Mouse (Mus musculus) macrophage (primary cell): ENCODE measurements around the gene Sycp1. TPM values are rescaled to one million over a fixed set of nuclear protein-coding genes. Genes with fewer than 3 reads are reported as not detected.

Experiments used
- H3K27ac ChIP-seq: fragments of 350-480 bp; formaldehyde crosslinking; 2 replicates; pipeline ENCODE4 v1.9.0; 2021
- H3K36me3 ChIP-seq: fragments of 350-480 bp; formaldehyde crosslinking; 2 replicates; pipeline ENCODE4 v1.9.0; 2021; ENCODE audit errors: inconsistent target
- H3K4me3 ChIP-seq: fragments of 350-480 bp; formaldehyde crosslinking; 2 replicates; pipeline ENCODE4 v1.9.0; 2021; ENCODE audit errors: inconsistent target
- H3K79me2 ChIP-seq: fragments of 350-480 bp; formaldehyde crosslinking; 2 replicates; pipeline ENCODE4 v1.9.0; 2021; ENCODE audit errors: inconsistent target
- WGBS: methylation state at CpG from one replicate; pipeline ENCODE4 v1.1.7; 2026; ENCODE audit warnings: inconsistent platforms; ENCODE audit not compliant: missing documents; 5-methylcytosine and 5-hydroxymethylcytosine counted together
- polyA plus RNA-seq: library from polyadenylated mRNA; stranded (reverse); fragments of 250-400 nt; gene quantifications from 3 replicates; pipeline ENCODE4 v1.2.4, GENCODE M21; 2018; ENCODE audit warnings: inconsistent platforms
- total RNA-seq, 78 experiments: library from RNA; depleted of rRNA; stranded (reverse); fragments of 250-400 nt; gene quantifications; 1 replicate in 9 of 78; 2 replicates in 24 of 78; 3 replicates in 43 of 78; 4 replicates in 2 of 78; pipeline ENCODE4 v1.2.4; 2018; ENCODE audit warnings: inconsistent platforms in 56 of 78

Sycp1 gene
- total RNA-seq (2018; cell fraction: chromatin; rRNA removed) = not detected
- total RNA-seq (2018; cell fraction: cytosol; rRNA removed) = under 1 TPM in 1 of 26 experiments, not detected in 25; under 0.01 TPM
- not detected for total RNA-seq (2018; cell fraction: nucleus; rRNA removed)
- not detected in 3 replicates for polyA plus RNA-seq

DNA sequence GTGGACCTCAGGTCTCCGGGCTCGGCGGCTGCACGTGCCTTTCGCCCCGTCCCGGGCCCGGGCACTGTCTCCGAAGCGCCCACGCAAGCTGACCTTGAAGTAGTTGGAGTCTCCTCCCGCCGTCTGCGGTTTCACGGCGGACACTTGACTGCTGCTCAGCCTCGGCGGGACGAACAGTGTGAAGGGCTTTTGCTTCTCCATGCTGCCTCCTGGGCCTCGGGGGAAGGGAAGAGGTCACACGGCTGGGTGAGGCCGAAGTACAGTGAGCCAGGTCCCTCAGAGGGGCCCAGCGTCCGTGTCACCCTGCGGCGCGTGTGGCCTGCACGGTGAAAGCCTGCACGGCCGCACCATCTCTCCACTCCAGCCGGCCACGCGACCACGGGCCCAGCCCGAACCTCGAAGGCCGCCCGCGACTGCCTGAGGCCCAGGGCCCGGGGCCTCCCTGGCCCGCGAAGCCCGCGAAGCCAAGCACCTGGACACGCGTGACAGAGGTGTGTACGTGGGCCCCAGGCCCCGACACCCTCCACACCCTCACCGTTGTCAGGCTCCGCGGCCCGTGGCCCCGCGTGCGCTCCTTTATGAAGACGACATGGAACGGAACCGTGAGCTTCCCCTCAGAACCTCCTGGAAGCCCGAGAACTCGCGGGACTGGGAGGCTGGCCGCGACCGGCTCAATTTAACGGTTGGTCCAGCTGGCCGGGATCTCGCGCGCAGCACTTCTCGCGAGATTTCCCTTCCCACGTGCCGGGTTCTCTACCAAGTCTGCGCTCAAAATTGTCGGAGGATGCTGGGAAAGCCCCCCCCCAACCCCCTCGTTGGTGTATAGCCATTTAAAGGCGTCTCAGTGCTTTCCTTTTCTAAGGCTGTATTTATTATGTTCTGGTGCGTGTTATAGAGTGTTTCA, at the start of gene Sycp1:
TSS of gene Sycp1 (minus strand) at position 650 of the 904 bp plus-strand sequence.
- no peaks in the 10 kb centered on the region for H3K36me3 ChIP-seq
- H3K27ac ChIP-seq = no peak within 1 kb of the TSS
- WGBS = 95% methylated on average over 70 of the region's 78 CpGs
- H3K79me2 ChIP-seq = no peaks in the 10 kb centered on the region
- no peak within 1 kb of the TSS for H3K4me3 ChIP-seq

DNA sequence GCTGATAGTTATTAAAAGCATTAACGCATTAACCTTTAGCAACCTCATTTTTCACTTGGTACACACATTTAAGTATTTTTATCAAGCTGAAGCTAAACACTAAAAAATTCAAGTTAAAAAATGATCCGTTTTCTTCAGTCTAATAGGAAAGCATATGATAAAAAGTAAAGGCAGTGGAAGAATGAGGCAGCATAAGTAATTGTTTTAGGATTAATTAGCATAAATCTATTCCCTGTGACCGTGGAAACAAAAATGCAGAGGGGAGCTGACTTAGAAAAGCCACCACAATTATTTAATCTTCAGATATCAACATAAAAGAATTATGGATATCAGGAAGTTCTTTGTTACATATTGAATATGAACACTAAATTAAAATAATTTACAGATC, 44.4 kb upstream of the Sycp1 start:
- WGBS = 87% methylated on average over 3 of the region's 3 CpGs
- no peaks in the 10 kb centered on the region for H3K36me3 ChIP-seq
- no peaks in the 10 kb centered on the region for H3K79me2 ChIP-seq

DNA sequence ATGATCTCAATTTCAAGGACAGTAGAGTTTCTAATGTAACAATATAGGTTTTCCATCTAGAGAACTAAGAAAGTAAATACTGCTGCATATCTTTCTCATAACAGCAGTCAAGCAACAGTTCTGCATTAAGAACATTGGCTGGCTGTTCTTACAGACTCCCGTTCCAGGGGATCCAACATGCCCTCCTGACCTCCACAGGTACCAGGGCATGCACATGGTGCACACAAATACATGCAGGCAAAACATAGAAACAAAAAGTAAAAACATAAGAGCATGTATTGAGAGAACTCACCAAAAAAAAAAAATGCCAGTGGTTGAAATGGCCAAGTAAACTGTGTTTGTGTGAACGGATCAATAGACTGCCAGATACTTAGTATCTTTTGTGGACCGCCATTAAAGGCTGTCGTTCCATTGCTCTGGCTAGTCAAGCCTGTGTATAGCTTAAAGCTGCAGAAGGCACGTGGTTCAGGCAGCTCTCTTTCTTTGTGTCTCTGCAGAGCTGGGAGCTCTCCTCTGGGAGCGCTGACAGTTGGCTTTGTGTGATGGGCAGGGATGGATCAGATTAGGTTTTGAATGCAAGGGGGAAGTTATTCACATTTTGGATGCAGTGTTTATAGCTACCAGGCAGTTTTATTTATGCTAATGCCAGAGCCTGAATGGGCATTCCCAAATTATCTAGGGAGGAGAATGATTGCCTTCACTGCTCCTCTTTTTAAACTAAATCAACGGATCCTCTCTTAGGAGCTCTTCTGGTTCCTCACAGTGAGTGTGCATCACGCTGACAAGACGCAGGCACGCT, 43.8 kb upstream of the Sycp1 start:
- Histone ChIP-seq H3K79me2 (no peaks in the 10 kb centered on the region), H3K36me3 (no peaks in the 10 kb centered on the region), H3K4me3 (no peak overlapping the region), H3K27ac (no peak overlapping the region)
- WGBS = 86% methylated on average over 9 of the region's 10 CpGs

More for the DNA sequence above, 44.4 kb upstream of the Sycp1 start:
- Histone ChIP-seq H3K4me3 (no peak overlapping the region), H3K27ac (no peak overlapping the region)

DNA sequence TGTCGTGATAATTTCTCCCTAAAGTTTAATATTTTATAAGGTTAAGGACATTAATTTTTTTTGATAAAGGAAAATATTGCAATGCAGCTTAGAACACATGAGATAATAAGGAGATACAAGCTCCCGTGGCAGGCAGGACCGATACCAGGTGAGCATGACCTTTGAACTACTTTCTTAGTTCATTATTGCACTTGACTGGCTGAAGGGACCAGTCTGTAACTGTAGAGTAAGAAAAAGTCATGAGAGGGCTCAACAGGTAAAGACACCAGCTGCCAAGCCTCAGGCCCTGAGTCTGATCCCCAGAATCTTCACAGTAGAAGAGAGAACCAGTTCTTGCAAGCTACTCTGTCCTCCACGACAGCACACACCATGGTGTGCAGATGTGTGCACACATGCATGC, 41.0 kb upstream of the Sycp1 start:
- no peak overlapping the region for H3K27ac ChIP-seq
- no peaks in the 10 kb centered on the region for H3K36me3 ChIP-seq
- no peaks in the 10 kb centered on the region for H3K79me2 ChIP-seq
- 86% methylated on average over 4 of the region's 4 CpGs for WGBS
- no peak overlapping the region for H3K4me3 ChIP-seq

- Histone ChIP-seq H3K27ac (no peak overlapping the region), H3K36me3 (no peaks in the 10 kb centered on the region), H3K79me2 (no peaks in the 10 kb centered on the region), H3K4me3 (no peak overlapping the region)
- 94% methylated on average over 3 of the region's 3 CpGs for WGBS
Measured at GRCm38 (mm10) chr3:102970508-102970907, 34.6 kb upstream of the Sycp1 start.

GRCm38 (mm10) chr3:102970067-102970466, 34.2 kb upstream of the Sycp1 start:
- Histone ChIP-seq H3K79me2 (no peaks in the 10 kb centered on the region), H3K27ac (no peak overlapping the region), H3K36me3 (no peaks in the 10 kb centered on the region), H3K4me3 (no peak overlapping the region)
- WGBS = 94% methylated on average over 9 of the region's 9 CpGs

DNA sequence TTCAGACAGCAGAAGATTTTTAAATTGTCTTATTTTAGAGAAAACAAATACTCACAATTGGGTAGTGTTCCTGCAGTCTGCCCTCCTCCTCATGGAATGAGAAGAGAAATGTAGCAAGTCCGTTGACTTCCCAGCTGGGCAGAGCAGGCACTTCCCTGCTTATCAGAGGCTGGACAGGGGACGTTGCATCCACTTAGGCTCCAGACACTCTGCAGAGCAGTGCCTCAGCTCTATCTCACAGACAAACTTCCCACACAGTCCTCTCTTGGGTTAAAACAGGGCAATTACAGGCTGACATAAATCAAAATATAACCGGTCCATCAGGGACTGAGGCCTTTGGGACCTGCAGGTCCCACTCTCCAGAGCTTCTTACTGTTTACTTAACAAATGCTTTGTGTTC, 28.1 kb upstream of the Sycp1 start, which contains the start of gene Nr1h5:
TSS of gene Nr1h5 (minus strand) at position 101 of the 400 bp plus-strand sequence.
- H3K4me3 ChIP-seq = no peak within 1 kb of the TSS
- no peaks in the 10 kb centered on the region for H3K79me2 ChIP-seq
- H3K36me3 ChIP-seq = no peaks in the 10 kb centered on the region
- 67% methylated on average over 3 of the region's 3 CpGs for WGBS
- H3K27ac ChIP-seq = no peak within 1 kb of the TSS

GRCm38 (mm10) chr3:102955596-102955995, 19.7 kb upstream of the Sycp1 start:
- no peak overlapping the region for H3K4me3 ChIP-seq
- 71% methylated on average over 3 of the region's 3 CpGs for WGBS
- H3K36me3 ChIP-seq = no peaks in the 10 kb centered on the region
- no peak overlapping the region for H3K27ac ChIP-seq
- no peaks in the 10 kb centered on the region for H3K79me2 ChIP-seq

- Histone ChIP-seq H3K36me3 (no peaks in the 10 kb centered on the region), H3K79me2 (no peaks in the 10 kb centered on the region), H3K27ac (no peak overlapping the region), H3K4me3 (no peak overlapping the region)
- WGBS = 86% methylated on average over 3 of the region's 3 CpGs
Measured at GRCm38 (mm10) chr3:102955143-102955542, 19.2 kb upstream of the Sycp1 start.

- no peak overlapping the region for H3K27ac ChIP-seq
- 93% methylated on average over 12 of the region's 12 CpGs for WGBS
- H3K4me3 ChIP-seq = no peak overlapping the region
- no peaks in the 10 kb centered on the region for H3K36me3 ChIP-seq
- H3K79me2 ChIP-seq = no peaks in the 10 kb centered on the region
Measured at GRCm38 (mm10) chr3:102954476-102954875, 18.6 kb upstream of the Sycp1 start.

- no peak overlapping the region for H3K4me3 ChIP-seq
- no peaks in the 10 kb centered on the region for H3K79me2 ChIP-seq
- H3K27ac ChIP-seq = no peak overlapping the region
- no peaks in the 10 kb centered on the region for H3K36me3 ChIP-seq
- WGBS = 71% methylated on average over 5 of the region's 5 CpGs
Measured at GRCm38 (mm10) chr3:102946861-102947260, 11.0 kb upstream of the Sycp1 start.

GRCm38 (mm10) chr3:102946312-102946711, 10.4 kb upstream of the Sycp1 start:
- Histone ChIP-seq H3K36me3 (no peaks in the 10 kb centered on the region), H3K79me2 (no peaks in the 10 kb centered on the region), H3K4me3 (no peak overlapping the region), H3K27ac (no peak overlapping the region)
- WGBS = 95% methylated on average over 3 of the region's 3 CpGs

- Histone ChIP-seq H3K79me2 (no peaks in the 10 kb centered on the region), H3K4me3 (no peak overlapping the region), H3K27ac (no peak overlapping the region), H3K36me3 (no peaks in the 10 kb centered on the region)
- WGBS = 100% methylated on average over 1 of the region's 1 CpGs
Measured at GRCm38 (mm10) chr3:102938100-102938499, 2.2 kb upstream of the Sycp1 start.

DNA sequence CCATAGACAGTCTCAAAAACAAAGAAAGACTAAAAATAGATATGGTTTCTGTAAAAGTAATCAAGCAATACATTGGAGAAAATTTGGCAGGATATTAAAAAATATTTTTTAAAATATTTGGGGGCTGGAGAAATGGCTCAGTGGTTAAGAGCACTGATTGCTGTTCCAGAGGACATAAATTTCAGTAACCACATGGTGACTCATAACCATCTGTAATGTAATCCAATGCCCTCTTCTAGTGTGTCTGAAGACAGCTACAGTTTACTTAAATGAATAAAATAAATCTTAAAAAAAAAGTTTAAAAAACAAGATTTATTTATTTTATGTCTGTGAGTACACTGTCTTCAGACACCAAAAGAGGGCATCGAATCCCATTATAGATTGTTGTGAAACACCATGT, 36.8 kb downstream of the Sycp1 start:
- Histone ChIP-seq H3K27ac (no peak overlapping the region), H3K36me3 (no peaks in the 10 kb centered on the region), H3K4me3 (no peak overlapping the region), H3K79me2 (no peaks in the 10 kb centered on the region)
- WGBS = 93% methylated on average over 1 of the region's 1 CpGs

DNA sequence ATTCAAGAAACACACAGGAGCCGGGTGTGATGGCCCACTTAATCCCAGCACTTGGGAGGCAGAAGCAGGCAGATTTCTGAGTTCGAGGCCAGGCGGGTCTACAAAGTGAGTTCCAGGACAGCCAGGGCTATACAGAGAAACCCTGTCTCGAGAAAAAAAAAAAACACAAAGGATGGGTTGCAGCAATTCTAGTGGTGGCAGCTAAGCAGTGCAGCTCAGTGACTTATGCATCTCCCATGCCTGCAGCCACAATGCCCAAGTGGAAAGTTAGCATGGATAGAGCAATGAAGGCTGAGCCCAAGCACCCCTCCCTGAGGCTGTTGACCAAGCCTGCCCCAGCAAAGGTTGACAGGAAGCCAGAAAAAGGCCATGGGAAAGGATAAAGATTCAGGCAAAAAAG, 55.4 kb downstream of the Sycp1 start:
- Histone ChIP-seq H3K4me3 (no peak overlapping the region), H3K79me2 (no peaks in the 10 kb centered on the region), H3K27ac (no peak overlapping the region), H3K36me3 (no peaks in the 10 kb centered on the region)
- WGBS = 86% methylated on average over 4 of the region's 4 CpGs
